Mouse (Mus musculus) midbrain, embryonic 14.5 days (tissue): ENCODE measurements around the gene Lyrm7. TPM values are rescaled to one million over a fixed set of nuclear protein-coding genes. Genes with fewer than 3 reads are reported as not detected.

ENCODE experiments used
- ATAC-seq: fragments of 200-750 bp; cut with Nextera tagmentation; 2 replicates; pipeline ENCODE4 v1.8.0; 2017; ENCODE audit warnings: moderate number of reproducible peaks, moderate library complexity; ENCODE audit not compliant: low FRiP score, low TSS enrichment
- DNase-seq: peaks from one replicate; pipeline ENCODE4 v3.0.0-alpha.2; 2015
- H3K27ac ChIP-seq: fragments of 300-500 bp; sonication (generic); replicated peaks from 2 replicates; pipeline ENCODE4 v1.5.1; 2014; ENCODE audit warnings: mild to moderate bottlenecking, low read depth, low read length, moderate library complexity
- H3K27me3 ChIP-seq: fragments of 300-500 bp; sonication (generic); 2 replicates; pipeline ENCODE4 v1.6.1; 2014; ENCODE audit warnings: low read length, control low read depth, mixed read lengths; ENCODE audit not compliant: control insufficient read depth, insufficient read depth
- H3K36me3 ChIP-seq: fragments of 300-500 bp; sonication (generic); 2 replicates; pipeline ENCODE4 v1.6.1; 2014; ENCODE audit warnings: low read length, control low read depth; ENCODE audit not compliant: control insufficient read depth, insufficient read depth
- H3K4me1 ChIP-seq: fragments of 300-500 bp; sonication (generic); 2 replicates; pipeline ENCODE4 v1.6.1; 2014; ENCODE audit warnings: mild to moderate bottlenecking, antibody characterized with exemption, low read length, control low read depth; ENCODE audit not compliant: control insufficient read depth, insufficient read depth
- H3K4me2 ChIP-seq: fragments of 300-500 bp; sonication (generic); 2 replicates; pipeline ENCODE4 v1.6.1; 2014; ENCODE audit warnings: mild to moderate bottlenecking, low read length, moderate library complexity
- H3K4me3 ChIP-seq: fragments of 300-500 bp; sonication (generic); replicated peaks from 2 replicates; pipeline ENCODE4 v1.5.1; 2014; ENCODE audit warnings: low read depth, low read length
- H3K9ac ChIP-seq: fragments of 300-500 bp; sonication (generic); replicated peaks from 2 replicates; pipeline ENCODE4 v1.6.1; 2014; ENCODE audit warnings: mild to moderate bottlenecking, low read length, moderate library complexity
- H3K9me3 ChIP-seq: fragments of 300-500 bp; sonication (generic); 2 replicates; pipeline ENCODE4 v1.6.1; 2016; ENCODE audit warnings: low read length, control low read depth, mixed read lengths; ENCODE audit not compliant: control insufficient read depth
- WGBS: fragments of 180-500 bp; shearing (Covaris S2); extraction: QIAGEN DNeasy Blood & Tissue Kit; methylation state at CpG from one replicate; pipeline ENCODE4 v1.1.7; 2014; 5-methylcytosine and 5-hydroxymethylcytosine counted together
- polyA plus RNA-seq: library from polyadenylated mRNA; unstranded; fragments of >200 nt; fragmentation: Nextera tagmentation; extraction: Ambion mirVana; gene quantifications from 2 replicates; pipeline ENCODE4 v1.2.1, GENCODE M21; 2014

The Lyrm7 gene
- polyA plus RNA-seq, 1 experiment from 2014 or later: 15.6 TPM

DNA sequence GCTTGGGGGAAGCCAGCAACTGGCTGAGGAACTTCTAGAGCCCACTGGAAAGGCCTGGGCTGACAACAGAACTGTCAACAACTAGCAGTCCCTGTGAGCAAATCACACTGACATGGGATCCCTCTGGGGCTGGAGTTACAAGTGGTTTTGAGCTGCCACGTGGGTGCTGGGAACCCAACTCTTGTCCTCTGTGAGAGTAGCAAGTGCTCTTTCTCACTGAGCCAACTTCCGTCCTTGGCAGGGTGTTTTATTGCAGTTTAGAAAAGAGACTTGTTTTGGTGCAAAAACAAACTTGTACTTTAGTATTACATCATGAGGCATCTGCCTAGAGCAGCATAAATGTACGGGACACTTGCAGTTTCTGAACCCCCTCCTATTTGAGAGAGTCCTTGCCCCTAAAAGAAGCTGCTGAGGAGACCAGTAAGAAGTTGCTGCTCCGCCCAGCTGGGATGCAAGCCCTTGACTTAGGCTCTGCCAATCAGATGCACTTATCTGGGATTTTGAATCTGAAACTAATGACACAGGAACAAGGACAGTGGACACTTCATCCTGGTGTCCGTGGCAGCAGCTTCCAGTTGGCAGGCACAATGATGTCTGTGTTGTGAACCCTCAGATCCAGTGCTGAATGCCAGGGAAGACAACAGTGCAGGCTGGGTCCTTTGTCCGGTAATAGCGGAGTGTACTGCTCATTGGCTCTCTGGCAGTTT lies 11.3 kb upstream of the Lyrm7 start:
- H3K9me3 ChIP-seq: no peaks in the 10 kb centered on the region
- H3K9ac ChIP-seq: no peak overlapping the region
- H3K36me3 ChIP-seq: peaks cover 54% of the 10 kb centered on the region
- H3K4me1 ChIP-seq: peaks cover 24% of the 10 kb centered on the region
- WGBS: 79% methylated on average over 7 of the region's 7 CpGs
- ATAC-seq: no peak
- H3K27ac ChIP-seq: no peak overlapping the region
- no peak overlapping the region for H3K4me3 ChIP-seq
- H3K4me2 ChIP-seq: no peak overlapping the region
- no peak for DNase-seq
- no peaks in the 10 kb centered on the region for H3K27me3 ChIP-seq

DNA sequence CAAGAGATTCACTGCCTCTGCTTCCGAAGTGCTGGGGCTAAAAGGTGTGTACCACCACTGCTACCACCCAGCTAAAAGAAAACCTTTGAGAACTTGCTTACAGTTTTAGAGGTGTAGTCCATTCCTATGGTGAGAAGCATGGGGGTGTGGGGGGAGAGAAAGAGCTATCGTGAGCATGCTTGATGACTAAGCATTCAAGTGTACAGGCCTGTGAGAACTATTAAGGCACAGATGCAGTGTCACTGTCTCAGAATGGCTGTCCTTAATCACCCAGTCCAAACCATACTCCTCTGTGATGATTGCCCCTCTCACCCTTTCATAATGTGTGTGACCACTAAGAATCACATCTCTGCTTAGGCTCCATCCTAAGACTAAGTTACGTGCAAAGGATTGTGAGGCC lies 8.6 kb upstream of the Lyrm7 start:
- H3K4me2 ChIP-seq: no peak overlapping the region
- H3K9ac ChIP-seq: no peak overlapping the region
- 80% methylated on average over 3 of the region's 3 CpGs for WGBS
- peaks cover 28% of the 10 kb centered on the region for H3K4me1 ChIP-seq
- H3K9me3 ChIP-seq: no peaks in the 10 kb centered on the region
- no peak for DNase-seq
- H3K36me3 ChIP-seq: peaks cover 47% of the 10 kb centered on the region
- no peak overlapping the region for H3K4me3 ChIP-seq
- no peak for ATAC-seq
- no peaks in the 10 kb centered on the region for H3K27me3 ChIP-seq
- no peak overlapping the region for H3K27ac ChIP-seq

DNA sequence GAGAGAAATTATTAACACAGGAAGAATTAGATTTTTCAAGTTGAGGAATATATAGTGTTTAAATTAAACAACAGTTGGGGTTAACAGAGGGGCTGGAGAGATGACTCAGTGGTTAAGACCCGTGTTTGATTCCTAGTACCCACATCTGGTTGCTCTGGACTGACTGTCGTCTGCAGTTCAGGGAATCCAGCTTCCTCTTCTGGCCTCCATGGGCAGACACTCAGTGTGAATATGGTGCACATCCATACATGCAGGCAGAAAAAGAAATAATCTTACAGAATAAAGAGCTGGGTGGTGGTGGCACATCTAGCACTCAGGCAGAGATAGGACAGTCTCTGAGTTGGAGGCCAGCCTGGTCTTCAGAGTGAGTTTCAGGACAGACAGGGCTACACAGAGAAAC lies 7.7 kb upstream of the Lyrm7 start:
- no peak for DNase-seq

DNA sequence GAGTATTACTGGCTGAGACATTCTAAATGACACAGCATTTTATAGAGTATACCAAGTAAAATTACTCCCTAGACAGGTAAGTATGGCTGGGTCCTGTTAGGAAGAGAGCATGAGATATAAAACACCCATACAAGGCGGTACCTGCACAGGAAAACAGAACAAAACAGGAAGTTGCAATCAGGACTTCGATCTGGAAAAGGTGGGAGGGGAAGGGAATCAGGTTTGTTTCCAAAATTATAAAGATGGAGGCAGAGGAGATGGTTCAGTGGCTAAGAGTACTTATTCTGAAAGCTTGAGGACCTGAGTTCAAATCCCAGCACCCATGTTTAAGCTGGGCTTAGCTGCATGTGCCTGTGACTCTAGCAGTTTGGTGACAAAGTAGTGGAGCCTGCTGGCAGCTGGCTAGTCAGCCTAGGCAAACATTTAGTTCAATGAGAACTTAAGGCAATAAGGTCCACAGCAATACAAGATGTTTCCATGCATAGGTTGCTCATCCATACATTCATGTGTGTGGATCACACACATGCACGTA lies 7.3 kb upstream of the Lyrm7 start:
- H3K4me3 ChIP-seq: peak overlapping the region; percentile 96
- H3K4me2 ChIP-seq: peak overlapping the region; percentile 83
- no peak for ATAC-seq
- H3K9ac ChIP-seq: peak overlapping the region; percentile 29; the same call in 1 of the 2 replicates
- H3K27ac ChIP-seq: no peak overlapping the region
- peaks cover 28% of the 10 kb centered on the region for H3K4me1 ChIP-seq
- H3K36me3 ChIP-seq: peaks cover 33% of the 10 kb centered on the region
- H3K27me3 ChIP-seq: no peaks in the 10 kb centered on the region
- WGBS: 90% methylated on average over 3 of the region's 3 CpGs
- no peaks in the 10 kb centered on the region for H3K9me3 ChIP-seq
- DNase-seq: no peak

More for the DNA sequence above, 7.7 kb upstream of the Lyrm7 start:
- Histone ChIP-seq H3K4me2 (peak overlapping the region; percentile 83), H3K27ac (no peak overlapping the region), H3K9ac (peak overlapping the region; percentile 29; the same call in 1 of the 2 replicates), H3K4me1 (peaks cover 28% of the 10 kb centered on the region), H3K4me3 (peak overlapping the region; percentile 96; the same call in 1 of the 2 replicates), H3K27me3 (no peaks in the 10 kb centered on the region), H3K36me3 (peaks cover 38% of the 10 kb centered on the region), H3K9me3 (no peaks in the 10 kb centered on the region)
- 86% methylated on average over 2 of the region's 2 CpGs for WGBS
- ATAC-seq: no peak

DNA sequence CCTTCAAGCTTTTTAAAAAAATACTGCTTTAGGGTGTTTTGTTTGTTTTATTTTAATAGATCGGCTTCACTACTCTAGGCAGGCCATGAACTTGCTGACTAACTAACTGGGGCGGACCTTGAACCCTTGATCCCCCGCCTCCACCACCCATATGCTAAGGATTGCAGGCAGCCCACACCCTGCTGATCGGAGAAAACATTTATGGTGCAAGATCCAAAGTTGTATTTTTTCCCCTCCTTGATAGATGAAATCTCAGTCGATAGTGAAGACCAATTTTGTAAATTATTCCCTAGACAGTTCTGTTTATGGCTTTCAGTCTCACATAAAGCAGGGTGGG lies 6.3 kb upstream of the Lyrm7 start:
- no peak for DNase-seq
- 4% methylated on average over 5 of the region's 5 CpGs for WGBS
- H3K36me3 ChIP-seq: peaks cover 29% of the 10 kb centered on the region
- H3K27ac ChIP-seq: peak overlapping the region; percentile 91
- peak overlapping the region; percentile 97 for H3K9ac ChIP-seq
- peak overlapping the region; percentile 96 for H3K4me3 ChIP-seq
- H3K4me1 ChIP-seq: peaks cover 28% of the 10 kb centered on the region
- peak overlapping the region; percentile 83 for H3K4me2 ChIP-seq
- no peak for ATAC-seq
- H3K9me3 ChIP-seq: no peaks in the 10 kb centered on the region
- no peaks in the 10 kb centered on the region for H3K27me3 ChIP-seq

DNA sequence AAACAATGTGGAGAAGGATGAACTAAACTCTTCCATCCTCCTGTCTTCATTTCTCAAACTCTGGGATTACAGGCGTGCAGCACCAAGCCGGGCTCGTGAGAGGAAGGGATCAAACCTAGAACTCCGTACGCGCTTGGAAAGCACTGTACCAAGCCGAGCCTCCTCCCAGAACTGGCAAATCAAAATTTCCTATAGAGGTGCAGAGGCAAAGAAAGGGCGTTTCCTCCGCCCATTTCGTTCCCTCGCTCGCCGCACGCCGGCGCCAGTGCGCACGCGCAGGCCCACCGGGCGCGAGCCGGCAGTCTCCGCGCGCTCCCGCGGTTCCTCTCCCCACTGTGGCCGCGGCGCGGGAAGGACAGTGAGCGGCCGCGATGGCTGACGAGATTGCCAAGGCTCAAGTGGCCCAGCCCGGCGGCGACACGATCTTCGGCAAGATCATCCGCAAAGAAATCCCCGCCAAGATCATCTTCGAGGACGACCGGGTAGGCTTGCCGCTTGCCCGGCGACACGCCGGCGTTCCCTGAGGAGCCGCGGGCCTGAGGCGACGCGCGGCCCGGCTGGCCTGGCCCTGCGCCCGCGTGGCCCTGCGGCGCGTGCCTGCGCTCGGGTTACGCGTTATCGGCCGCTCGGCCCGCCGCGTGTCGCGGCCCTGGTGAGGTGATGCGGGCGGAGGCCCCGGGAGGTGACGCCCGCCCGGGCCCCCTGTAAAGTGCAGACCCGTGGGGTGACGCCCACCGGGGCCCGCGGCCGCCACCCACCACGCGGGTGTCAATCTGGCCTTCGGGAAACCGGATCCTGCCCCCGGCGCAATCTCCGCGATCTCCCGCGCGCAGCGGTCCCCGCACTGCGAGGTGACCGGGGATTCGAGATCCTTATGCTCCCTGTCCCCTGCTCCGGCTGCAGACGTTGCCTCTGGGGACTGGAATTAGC lies 5.7 kb upstream of the Lyrm7 start, which contains the start of gene Hint1:
TSS of gene Hint1 (plus strand) at position 265 of the 930 bp plus-strand sequence.
- peak within 1 kb of the TSS; percentile 96 for H3K4me3 ChIP-seq
- peak; percentile 96 for DNase-seq
- no peaks in the 10 kb centered on the region for H3K27me3 ChIP-seq
- H3K9ac ChIP-seq: peak within 1 kb of the TSS; percentile 97
- under 1% methylated on average over 107 of the region's 107 CpGs for WGBS
- peak within 1 kb of the TSS; percentile 83 for H3K4me2 ChIP-seq
- H3K9me3 ChIP-seq: no peaks in the 10 kb centered on the region
- H3K4me1 ChIP-seq: peaks cover 28% of the 10 kb centered on the region
- ATAC-seq: peak; percentile 81
- H3K36me3 ChIP-seq: peaks cover 23% of the 10 kb centered on the region
- peak within 1 kb of the TSS; percentile 91 for H3K27ac ChIP-seq

DNA sequence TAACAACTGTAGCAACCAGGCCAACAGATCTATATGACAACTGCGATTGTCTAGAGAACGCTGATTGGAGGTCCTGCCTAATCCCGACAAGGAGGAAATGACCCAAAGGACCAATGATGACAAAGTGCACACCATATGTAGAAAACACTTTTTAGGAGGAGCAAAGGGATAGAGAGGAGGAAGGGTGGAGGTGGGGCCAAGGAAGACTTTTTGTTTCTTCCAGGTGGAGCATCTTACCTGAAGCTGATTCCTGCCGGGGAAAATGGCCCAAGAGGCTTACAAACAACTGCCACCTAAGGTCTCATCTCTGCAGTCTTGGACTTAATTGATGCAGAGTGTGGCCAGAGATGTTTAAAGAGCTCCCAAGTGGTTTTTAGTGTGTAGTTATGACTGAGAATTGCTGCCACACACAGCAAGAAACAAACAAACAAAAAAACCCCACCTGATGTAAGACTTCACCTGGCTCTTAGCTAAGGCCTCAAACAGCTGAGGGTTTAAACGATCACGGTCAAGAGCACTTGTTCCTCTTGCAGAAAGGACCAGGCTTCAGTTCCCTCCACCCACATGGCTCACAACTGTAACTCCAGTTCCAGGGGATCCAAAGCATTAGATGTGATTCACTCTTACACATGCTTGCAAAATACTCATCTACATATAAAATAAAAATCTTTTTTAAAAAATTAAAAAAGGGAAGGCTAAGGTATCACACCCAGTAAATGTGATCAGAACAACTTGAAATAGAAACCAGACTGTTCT lies 4.8 kb upstream of the Lyrm7 start:
- Histone ChIP-seq H3K27ac (peak overlapping the region; percentile 91), H3K4me1 (peaks cover 32% of the 10 kb centered on the region), H3K27me3 (no peaks in the 10 kb centered on the region), H3K9me3 (no peaks in the 10 kb centered on the region), H3K4me2 (peak overlapping the region; percentile 83), H3K9ac (peak overlapping the region; percentile 97; the same call in 1 of the 2 replicates), H3K4me3 (peak overlapping the region; percentile 96), H3K36me3 (peaks cover 15% of the 10 kb centered on the region)
- DNase-seq: no peak
- 80% methylated on average over 6 of the region's 6 CpGs for WGBS
- ATAC-seq: no peak; the same call in 1 of the 2 replicates
